Mouse (Mus musculus) retina, postnatal 1 day (tissue): ENCODE results near the gene Prph.

ENCODE experiments used
- DNase-seq: peaks from one replicate; pipeline ENCODE4 v3.0.0-alpha.2; 2012

Gene Prph

GRCm38 (mm10) chr15:99099984-99100383, 45.0 kb downstream of the Prph start:
- DNase-seq: no peak

GRCm38 (mm10) chr15:99105238-99105637, 50.3 kb downstream of the Prph start:
- no peak for DNase-seq

- DNase-seq: no peak
These were observed 52.9 kb downstream of the Prph start for GRCm38 (mm10) chr15:99107866-99108265.
